Mouse (Mus musculus) G1E (cell line): ENCODE results near the gene Serinc2.

Source experiments
- CTCF ChIP-seq: IDR thresholded peaks from 2 replicates; pipeline ENCODE4 v1.5.1; 2012; ENCODE audit warnings: low read depth, low read length, inconsistent platforms, mixed read lengths
- GATA1 ChIP-seq: IDR thresholded peaks from 2 replicates; pipeline ENCODE4 v1.6.1; 2012; ENCODE audit warnings: borderline replicate concordance, low read length, inconsistent platforms, mixed read lengths
- GATA2 ChIP-seq: IDR thresholded peaks from 2 replicates; pipeline ENCODE4 v1.6.1; 2012; ENCODE audit warnings: low read depth, low read length, inconsistent platforms, borderline replicate concordance
- POLR2AphosphoS5 ChIP-seq: IDR thresholded peaks from 2 replicates; pipeline ENCODE4 v1.6.1; 2012; ENCODE audit warnings: low read depth, low read length, inconsistent platforms; ENCODE audit not compliant: insufficient replicate concordance
- TAL1 ChIP-seq: conservative IDR thresholded peaks from 2 replicates; pipeline ENCODE4 v1.6.1; 2012; ENCODE audit warnings: low read depth, low read length, inconsistent platforms, mixed read lengths

DNA sequence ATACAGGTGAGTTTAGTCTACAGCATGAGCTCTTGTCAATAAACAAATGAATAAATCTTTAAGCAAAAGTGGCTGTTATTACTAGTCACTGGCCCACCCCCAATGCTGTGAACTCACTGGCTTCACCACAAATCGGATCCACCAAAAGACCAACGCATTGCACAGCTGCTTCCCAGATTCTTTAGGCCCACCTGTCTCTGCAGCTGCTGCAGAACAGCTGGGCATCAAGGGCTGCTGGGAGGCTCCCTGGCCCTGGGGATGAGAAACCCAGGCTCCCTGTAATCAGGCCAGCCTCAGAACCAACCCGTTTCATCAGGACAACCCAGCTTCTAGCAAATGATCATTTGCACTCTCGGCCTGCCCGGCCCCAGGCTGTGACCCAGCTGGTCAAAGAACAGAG lies 3.9 kb upstream of the Serinc2 start:
- TF ChIP-seq CTCF (no peak), GATA1 (no peak), POLR2AphosphoS5 (no peak), TAL1 (no peak), GATA2 (no peak)
